Mouse (Mus musculus) CH12F3 (cell line): ENCODE measurements around the gene Lrp4.

Experiments
- in situ Hi-C: fragments of 300-500 bp; cut with MboI; formaldehyde crosslinking; loops from 2 replicates; pipeline ENCODE4 v1.14.3; 2020; ENCODE audit warnings: low sequenced_read_pairs

The Lrp4 gene

GRCm38 (mm10) chr2:91453231-91454075, 3.9 kb upstream of the Lrp4 start:
- in situ Hi-C loops, result no loop called here

- in situ Hi-C loops, result no loop called here
Observed at GRCm38 (mm10) chr2:91454434-91454833, 2.9 kb upstream of the Lrp4 start.

- in situ Hi-C loops, result no loop called here
Observed at GRCm38 (mm10) chr2:91455826-91456225, 1.5 kb upstream of the Lrp4 start.

- in situ Hi-C loops, result no loop called here
Observed at GRCm38 (mm10) chr2:91456491-91457100, 715 bp upstream of the Lrp4 start.

GRCm38 (mm10) chr2:91457656-91458251, 443 bp downstream of the Lrp4 start:
- in situ Hi-C loops, result no loop called here

GRCm38 (mm10) chr2:91458252-91458672, 951 bp downstream of the Lrp4 start:
- in situ Hi-C loops, result no loop called here

- in situ Hi-C loops, result no loop called here
Observed at GRCm38 (mm10) chr2:91458673-91459391, 1.5 kb downstream of the Lrp4 start.

GRCm38 (mm10) chr2:91460076-91460475, 2.8 kb downstream of the Lrp4 start:
- in situ Hi-C loops, result no loop called here

GRCm38 (mm10) chr2:91460771-91461170, 3.5 kb downstream of the Lrp4 start:
- in situ Hi-C loops, result no loop called here

GRCm38 (mm10) chr2:91461341-91461740, 4.0 kb downstream of the Lrp4 start:
- in situ Hi-C loops, result no loop called here

GRCm38 (mm10) chr2:91462196-91462595, 4.9 kb downstream of the Lrp4 start:
- in situ Hi-C loops, result no loop called here

- in situ Hi-C loops, result no loop called here
Observed at GRCm38 (mm10) chr2:91462681-91463080, 5.4 kb downstream of the Lrp4 start.

- in situ Hi-C loops, result no loop called here
Observed at GRCm38 (mm10) chr2:91465934-91466333, 8.6 kb downstream of the Lrp4 start.

- in situ Hi-C loops, result no loop called here
Observed at GRCm38 (mm10) chr2:91467613-91468012, 10.3 kb downstream of the Lrp4 start.

- in situ Hi-C loops, result no loop called here
Observed at GRCm38 (mm10) chr2:91470055-91470647, 12.8 kb downstream of the Lrp4 start.

- in situ Hi-C loops, result no loop called here
Observed at GRCm38 (mm10) chr2:91474358-91474757, 17.0 kb downstream of the Lrp4 start.

GRCm38 (mm10) chr2:91475791-91476190, 18.5 kb downstream of the Lrp4 start:
- in situ Hi-C loops, result loop anchor here (5.0 kb wide), 1 partner anchor 193 kb away; no protein-coding TSS in a partner anchor

GRCm38 (mm10) chr2:91476251-91476661, 18.9 kb downstream of the Lrp4 start:
- in situ Hi-C loops, result loop anchor here (5.0 kb wide), 1 partner anchor 194 kb away; no protein-coding TSS in a partner anchor

GRCm38 (mm10) chr2:91476841-91477240, 19.5 kb downstream of the Lrp4 start:
- in situ Hi-C loops, result loop anchor here (5.0 kb wide), 1 partner anchor 195 kb away; no protein-coding TSS in a partner anchor

GRCm38 (mm10) chr2:91480399-91480801, 23.1 kb downstream of the Lrp4 start:
- in situ Hi-C loops, result no loop called here
